Mouse (Mus musculus): ENCODE data around the gene Faim. TPM values are rescaled to one million over a fixed set of nuclear protein-coding genes. Genes with fewer than 3 reads are reported as not detected.

The Faim gene
- polyA plus RNA-seq, 1 experiment from 2014 or later = 35.3 TPM

DNA sequence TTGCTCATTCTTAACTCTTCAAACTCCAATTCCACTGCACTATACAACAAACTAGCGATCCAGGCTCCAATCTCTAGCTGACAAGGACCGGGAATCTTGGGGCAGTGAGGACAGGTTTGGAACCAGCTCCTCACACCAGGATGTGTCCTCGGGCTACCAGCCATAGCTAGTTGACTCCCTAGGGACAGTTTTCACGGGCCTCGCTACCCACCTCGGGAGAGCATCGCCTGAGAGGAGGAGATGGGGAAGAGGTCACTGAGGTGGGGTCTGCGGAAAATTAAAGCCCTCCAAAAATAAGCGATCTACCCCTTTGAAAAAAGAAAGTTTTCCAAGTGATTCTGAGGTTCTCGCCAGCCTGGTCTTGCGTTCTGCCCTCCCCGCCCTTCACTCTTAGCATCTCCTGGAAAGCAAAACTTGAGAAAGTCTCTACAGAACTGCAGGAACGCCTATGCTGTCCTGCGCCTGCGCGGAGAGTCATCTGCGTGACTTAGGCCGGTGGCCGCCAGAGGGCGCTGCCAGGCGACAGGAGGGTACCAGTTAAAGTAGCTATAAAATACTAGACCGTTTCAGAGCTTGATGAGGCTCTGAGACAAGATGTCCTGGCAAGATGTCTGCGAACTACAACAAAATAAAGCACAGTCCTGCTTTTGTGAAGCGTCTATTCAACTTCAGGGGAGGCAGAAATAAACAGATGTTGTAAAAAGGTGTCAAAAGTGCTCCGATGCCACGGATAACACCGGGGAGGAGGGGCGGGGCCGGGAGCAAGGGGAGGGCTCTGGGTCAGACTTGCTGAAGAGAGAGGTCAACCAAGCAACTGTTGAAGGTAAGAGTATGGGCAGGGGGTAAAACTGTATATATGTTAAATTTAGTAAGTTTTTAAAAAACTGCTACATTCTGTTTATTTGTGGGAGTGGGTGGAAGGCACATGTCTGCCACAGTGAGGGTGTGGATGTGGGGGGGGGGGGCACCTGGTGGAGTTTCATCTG lies 6.4 kb upstream of the Faim start:
- 6% methylated on average over 29 of the region's 29 CpGs for WGBS
- H3K27ac ChIP-seq (ENCODE audit: low read length) = no peak overlapping the region
- peak; percentile 97 for TF ChIP-seq CTCF (IDR thresholded peaks at IDR 0.05)
- TF ChIP-seq EP300 (IDR thresholded peaks at IDR 0.05) = no peak
- DNase-seq (ENCODE audit: low spot score) = peak; percentile 95
- H3K4me2 ChIP-seq (replicated peaks; ENCODE audit: low read depth, low read length) = 0 out of 2 replicates have a peak overlapping the region, but pooled peaks have one; percentile 5
- no peaks in the 10 kb centered on the region for H3K9me3 ChIP-seq (ENCODE audit: low read length)
- ATAC-seq = peak; percentile 88
- H3K36me3 ChIP-seq (ENCODE audit: insufficient read depth, low read length) = no peaks in the 10 kb centered on the region
- H3K27me3 ChIP-seq (replicated peaks; ENCODE audit: insufficient read depth, low read length) = peaks cover 14% of the 10 kb centered on the region
- no peaks in the 10 kb centered on the region for H3K4me1 ChIP-seq (ENCODE audit: insufficient read depth, low read depth, low read length)
- H3K4me3 ChIP-seq (ENCODE audit: low read depth, low read length) = no peak overlapping the region
- H3K9ac ChIP-seq (replicated peaks; ENCODE audit: low read depth) = no peak overlapping the region

DNA sequence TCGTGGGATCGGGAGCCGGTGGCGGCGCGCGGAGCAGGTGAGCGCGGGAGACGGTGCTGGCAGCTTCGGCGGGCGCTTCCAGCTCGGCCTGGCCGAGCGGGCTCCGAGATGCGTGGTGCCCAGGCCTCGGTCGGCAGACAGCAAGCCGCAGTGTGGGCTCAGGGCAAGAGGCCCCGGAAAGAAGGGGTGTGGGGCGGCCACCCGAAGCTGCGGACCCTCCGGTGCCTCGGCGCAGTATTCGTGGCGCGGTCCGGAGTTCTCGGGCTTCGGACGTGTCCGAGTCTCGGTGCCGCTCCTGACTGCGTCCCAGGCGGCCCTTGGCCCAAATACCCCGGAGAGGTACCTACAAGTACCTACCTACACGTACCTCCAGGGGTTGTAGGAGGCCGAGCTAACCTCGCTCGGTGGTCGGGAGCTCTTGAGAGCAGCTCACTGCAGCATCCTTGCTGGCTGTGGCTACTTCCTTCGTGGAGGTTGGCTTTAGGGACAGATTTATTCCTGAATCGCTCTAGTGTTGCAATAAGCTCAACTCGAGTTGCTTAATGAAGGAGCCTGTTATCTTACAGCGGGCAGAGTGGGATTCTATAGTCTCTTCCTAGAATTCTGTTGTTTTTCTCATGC lies 413 bp downstream of the Faim start:
- Histone ChIP-seq H3K4me3 (ENCODE audit: low read depth, low read length) (peak overlapping the region; percentile 68), H3K4me2 (replicated peaks; ENCODE audit: low read depth, low read length) (peak overlapping the region; percentile 100), H3K27ac (ENCODE audit: low read length) (no peak overlapping the region), H3K36me3 (ENCODE audit: insufficient read depth, low read length) (no peaks in the 10 kb centered on the region), H3K9ac (replicated peaks; ENCODE audit: low read depth) (peak overlapping the region; percentile 51; the same call in 1 of the 2 replicates), H3K9me3 (ENCODE audit: low read length) (no peaks in the 10 kb centered on the region), H3K27me3 (replicated peaks; ENCODE audit: insufficient read depth, low read length) (peaks cover 3% of the 10 kb centered on the region; the same call in 1 of the 2 replicates), H3K4me1 (ENCODE audit: insufficient read depth, low read depth, low read length) (no peaks in the 10 kb centered on the region)
- DNase-seq (ENCODE audit: low spot score) (peak; percentile 32), ATAC-seq (peak; percentile 22)
- TF ChIP-seq EP300 (IDR thresholded peaks at IDR 0.05) = no peak
- TF ChIP-seq CTCF (IDR thresholded peaks at IDR 0.05) = no peak
- 4% methylated on average over 43 of the region's 50 CpGs for WGBS

DNA sequence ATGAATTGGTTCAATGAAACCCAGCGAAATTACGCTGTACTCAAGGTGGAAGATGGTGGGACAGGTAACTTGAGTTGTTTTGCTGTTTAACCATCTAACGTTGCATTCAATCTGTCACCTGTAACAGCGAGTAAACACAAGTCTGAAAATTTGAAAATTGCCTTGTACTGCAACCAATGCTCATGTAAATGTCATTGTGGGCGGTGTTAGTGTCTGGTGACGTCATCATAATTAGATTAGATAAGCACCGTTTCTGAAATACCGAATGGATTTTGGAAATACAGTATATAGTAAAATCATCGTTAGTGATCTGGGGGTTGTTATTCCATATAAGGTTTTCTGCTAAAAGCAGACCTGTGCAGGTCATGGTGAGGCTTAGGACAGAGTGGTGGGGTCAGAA lies 958 bp downstream of the Faim start:
- Histone ChIP-seq H3K4me3 (ENCODE audit: low read depth, low read length) (peak overlapping the region; percentile 68), H3K4me1 (ENCODE audit: insufficient read depth, low read depth, low read length) (no peaks in the 10 kb centered on the region), H3K36me3 (ENCODE audit: insufficient read depth, low read length) (no peaks in the 10 kb centered on the region), H3K9ac (replicated peaks; ENCODE audit: low read depth) (no peak overlapping the region), H3K27ac (ENCODE audit: low read length) (no peak overlapping the region), H3K4me2 (replicated peaks; ENCODE audit: low read depth, low read length) (peak overlapping the region; percentile 100), H3K9me3 (ENCODE audit: low read length) (no peaks in the 10 kb centered on the region), H3K27me3 (replicated peaks; ENCODE audit: insufficient read depth, low read length) (peaks cover 3% of the 10 kb centered on the region; the same call in 1 of the 2 replicates)
- ATAC-seq = no peak
- no peak for DNase-seq (ENCODE audit: low spot score)
- WGBS = 41% methylated on average over 9 of the region's 9 CpGs
- TF ChIP-seq EP300 (IDR thresholded peaks at IDR 0.05) (no peak), CTCF (IDR thresholded peaks at IDR 0.05) (no peak)

DNA sequence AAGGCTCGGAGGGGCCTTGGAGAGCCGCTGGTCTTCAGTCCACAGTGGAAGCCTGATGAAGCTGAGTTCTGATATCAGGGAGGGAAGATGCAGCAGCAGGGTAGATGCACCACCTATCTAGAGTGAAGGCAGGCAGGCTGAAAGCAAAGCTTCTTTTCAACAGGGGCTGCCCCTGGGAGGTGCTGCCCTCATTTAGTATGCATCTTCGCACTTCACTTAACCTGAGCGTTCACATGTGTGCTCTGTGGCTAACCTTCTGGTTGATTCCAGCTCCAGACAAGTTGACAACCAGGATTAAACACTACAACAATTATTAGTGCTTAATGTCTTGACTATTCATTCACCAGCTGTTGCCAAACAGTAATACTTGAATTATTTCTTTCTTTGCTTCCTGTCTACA lies 7.9 kb downstream of the Faim start:
- Histone ChIP-seq H3K9ac (replicated peaks; ENCODE audit: low read depth) (no peak overlapping the region), H3K4me1 (ENCODE audit: insufficient read depth, low read depth, low read length) (no peaks in the 10 kb centered on the region), H3K4me2 (replicated peaks; ENCODE audit: low read depth, low read length) (no peak overlapping the region), H3K27me3 (replicated peaks; ENCODE audit: insufficient read depth, low read length) (no peaks in the 10 kb centered on the region), H3K36me3 (ENCODE audit: insufficient read depth, low read length) (0 out of 2 replicates have a peak, but pooled peaks cover 4% of the 10 kb centered on the region), H3K4me3 (ENCODE audit: low read depth, low read length) (no peak overlapping the region), H3K9me3 (ENCODE audit: low read length) (no peaks in the 10 kb centered on the region), H3K27ac (ENCODE audit: low read length) (no peak overlapping the region)
- ATAC-seq (no peak), DNase-seq (ENCODE audit: low spot score) (no peak)
- 93% methylated on average over 4 of the region's 4 CpGs for WGBS
- TF ChIP-seq EP300 (IDR thresholded peaks at IDR 0.05) (no peak), CTCF (IDR thresholded peaks at IDR 0.05) (no peak)

DNA sequence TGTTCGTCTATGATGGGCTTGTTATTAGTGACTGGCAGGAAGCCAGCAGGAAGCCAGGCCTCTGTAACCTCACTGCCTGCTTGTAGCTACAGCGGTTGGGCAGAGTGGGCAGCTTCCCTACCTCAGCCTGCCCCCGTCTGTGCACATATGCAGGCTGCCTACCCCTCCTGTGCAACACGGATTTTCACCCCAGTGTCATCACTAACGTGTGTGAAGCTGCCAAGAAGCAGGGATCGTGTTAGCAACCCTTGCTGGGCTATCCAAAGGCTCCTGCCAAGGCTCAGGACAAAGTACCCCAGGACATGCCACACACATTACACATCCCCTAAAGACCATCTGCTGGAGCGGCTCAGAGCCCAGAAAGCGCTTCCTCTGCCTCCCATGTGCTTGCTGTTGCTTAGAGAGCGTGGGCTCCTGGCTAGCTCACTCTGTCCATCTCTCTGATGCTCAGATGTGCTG lies 13.7 kb downstream of the Faim start:
- Histone ChIP-seq H3K4me3 (ENCODE audit: low read depth, low read length) (no peak overlapping the region), H3K4me2 (replicated peaks; ENCODE audit: low read depth, low read length) (no peak overlapping the region), H3K4me1 (ENCODE audit: insufficient read depth, low read depth, low read length) (no peaks in the 10 kb centered on the region), H3K9ac (replicated peaks; ENCODE audit: low read depth) (no peak overlapping the region), H3K36me3 (ENCODE audit: insufficient read depth, low read length) (no peaks in the 10 kb centered on the region; the same call in 1 of the 2 replicates), H3K9me3 (ENCODE audit: low read length) (no peaks in the 10 kb centered on the region), H3K27ac (ENCODE audit: low read length) (no peak overlapping the region), H3K27me3 (replicated peaks; ENCODE audit: insufficient read depth, low read length) (no peaks in the 10 kb centered on the region)
- no peak for DNase-seq (ENCODE audit: low spot score)
- 63% methylated on average over 9 of the region's 9 CpGs for WGBS
- no peak for ATAC-seq
- no peak for TF ChIP-seq CTCF (IDR thresholded peaks at IDR 0.05)
- TF ChIP-seq EP300 (IDR thresholded peaks at IDR 0.05) = no peak

DNA sequence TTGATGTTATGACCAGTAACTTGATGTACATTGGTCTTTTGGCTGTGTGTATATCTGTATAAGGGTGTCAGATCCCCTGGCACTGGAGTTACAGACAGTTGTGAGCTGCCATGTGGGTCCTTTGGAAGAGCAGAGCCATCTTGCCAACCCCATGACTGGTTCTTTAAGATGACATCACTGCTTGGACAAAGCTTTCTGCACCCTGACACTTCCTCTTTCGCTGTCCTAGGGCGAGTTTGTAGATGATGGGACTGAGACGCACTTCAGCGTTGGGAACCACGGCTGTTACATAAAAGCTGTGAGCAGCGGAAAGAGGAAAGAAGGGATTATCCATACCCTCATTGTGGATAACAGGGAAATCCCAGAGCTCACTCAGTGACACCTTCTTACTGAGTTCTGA lies 15.2 kb downstream of the Faim start:
- Histone ChIP-seq H3K9me3 (ENCODE audit: low read length) (no peaks in the 10 kb centered on the region), H3K27ac (ENCODE audit: low read length) (no peak overlapping the region)

More for the DNA sequence above, 15.2 kb downstream of the Faim start:
- WGBS = 89% methylated on average over 6 of the region's 6 CpGs
- no peak for ATAC-seq
- H3K27me3 ChIP-seq (replicated peaks; ENCODE audit: insufficient read depth, low read length) = no peaks in the 10 kb centered on the region
- no peaks in the 10 kb centered on the region; the same call in 1 of the 2 replicates for H3K36me3 ChIP-seq (ENCODE audit: insufficient read depth, low read length)
- H3K4me3 ChIP-seq (ENCODE audit: low read depth, low read length) = no peak overlapping the region
- no peak for DNase-seq (ENCODE audit: low spot score)
- no peak overlapping the region for H3K9ac ChIP-seq (replicated peaks; ENCODE audit: low read depth)
- no peaks in the 10 kb centered on the region for H3K4me1 ChIP-seq (ENCODE audit: insufficient read depth, low read depth, low read length)
- no peak for TF ChIP-seq EP300 (IDR thresholded peaks at IDR 0.05)
- no peak for TF ChIP-seq CTCF (IDR thresholded peaks at IDR 0.05)
- no peak overlapping the region for H3K4me2 ChIP-seq (replicated peaks; ENCODE audit: low read depth, low read length)

Measured in lung, postnatal 0 days (tissue).